Mouse (Mus musculus): ENCODE measurements at regions not wholly inside any gene's neighbourhood (a gene's known extent, or its start where the extent isn't known, plus 50 kb on each side); places are given as distances from the start of the nearest gene placed in this dataset.

GRCm38 (mm10) chr1:187413881-187414280 lies 194.7 kb upstream of the Esrrg start:
- DNase-seq: no peak

- DNase-seq: no peak
Measured at GRCm38 (mm10) chr1:187418186-187419140, 190.1 kb upstream of the Esrrg start.

- DNase-seq: no peak
Measured at GRCm38 (mm10) chr1:187428536-187429215, 179.9 kb upstream of the Esrrg start.

- no peak for DNase-seq
Measured at GRCm38 (mm10) chr1:187433716-187434634, 174.6 kb upstream of the Esrrg start.

GRCm38 (mm10) chr1:187439170-187439914 lies 169.2 kb upstream of the Esrrg start:
- DNase-seq: no peak

- DNase-seq: no peak
Measured at GRCm38 (mm10) chr1:187441668-187442193, 166.9 kb upstream of the Esrrg start.

GRCm38 (mm10) chr1:187446511-187446910 lies 162.1 kb upstream of the Esrrg start:
- DNase-seq: no peak

- peak; percentile 33 for DNase-seq
Measured at GRCm38 (mm10) chr1:187448173-187448572, 160.4 kb upstream of the Esrrg start.

- DNase-seq: no peak
Measured at GRCm38 (mm10) chr1:187450106-187450505, 158.5 kb upstream of the Esrrg start.

GRCm38 (mm10) chr1:187452189-187452588 lies 156.4 kb upstream of the Esrrg start:
- peak; percentile 41 for DNase-seq

- no peak for DNase-seq
Measured at GRCm38 (mm10) chr1:187454431-187454830, 154.2 kb upstream of the Esrrg start.

- no peak for DNase-seq
Measured at GRCm38 (mm10) chr1:187484821-187485220, 123.8 kb upstream of the Esrrg start.

- no peak for DNase-seq
Measured at GRCm38 (mm10) chr1:187487948-187488690, 120.5 kb upstream of the Esrrg start.

GRCm38 (mm10) chr1:187489452-187489851 lies 119.1 kb upstream of the Esrrg start:
- no peak for DNase-seq

- no peak for DNase-seq
Measured at GRCm38 (mm10) chr1:187505368-187505767, 103.2 kb upstream of the Esrrg start.

GRCm38 (mm10) chr1:187507217-187507616 lies 101.4 kb upstream of the Esrrg start:
- no peak for DNase-seq

GRCm38 (mm10) chr1:187531349-187531922 lies 77.2 kb upstream of the Esrrg start:
- no peak for DNase-seq

GRCm38 (mm10) chr1:187536263-187536662 lies 72.3 kb upstream of the Esrrg start:
- DNase-seq: no peak

GRCm38 (mm10) chr1:187556718-187557117 lies 51.9 kb upstream of the Esrrg start:
- no peak for DNase-seq
